Mouse (Mus musculus) monocyte, adult 2 months (primary cell): ENCODE results near the gene Med13.
A peak's percentile ranks its signal among the peaks of the same experiment; 100 is the strongest.
"Not testable (repeated sequence)": the region's sequence is repeated elsewhere in the genome, so short reads cannot be mapped to it uniquely, and the experiment has no call there.

Experiments used
- DNase-seq, 2 experiments: peaks; one replicate each; pipeline ENCODE4 v3.0.0; 2022; ENCODE audit warnings: low spot score in 2 of 2, low read depth in 1 of 2

Med13 gene

GRCm38 (mm10) chr11:86314992-86315391, 42.4 kb downstream of the Med13 start:
- not testable (repeated sequence) for DNase-seq

GRCm38 (mm10) chr11:86310280-86310679, 47.1 kb downstream of the Med13 start:
- no peak for DNase-seq

DNA sequence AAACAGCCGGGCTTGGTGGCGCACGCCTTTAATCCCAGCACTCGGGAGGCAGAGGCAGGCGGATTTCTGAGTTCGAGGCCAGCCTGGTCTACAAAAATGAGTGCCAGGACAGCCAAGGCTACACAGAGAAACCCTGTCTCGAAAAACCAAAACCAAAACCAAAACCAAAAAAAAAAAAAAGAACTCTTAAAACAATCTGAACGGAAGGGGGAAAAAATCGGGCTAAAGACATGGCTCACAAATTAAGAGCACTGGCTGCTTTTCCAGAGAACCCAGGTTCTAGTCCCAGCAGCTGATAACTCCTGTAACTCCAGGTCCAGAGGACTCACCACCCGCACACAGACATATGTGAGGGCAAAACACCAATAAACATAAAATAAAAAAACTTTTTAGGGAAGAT, 65.2 kb downstream of the Med13 start:
- not testable (repeated sequence) for DNase-seq

DNA sequence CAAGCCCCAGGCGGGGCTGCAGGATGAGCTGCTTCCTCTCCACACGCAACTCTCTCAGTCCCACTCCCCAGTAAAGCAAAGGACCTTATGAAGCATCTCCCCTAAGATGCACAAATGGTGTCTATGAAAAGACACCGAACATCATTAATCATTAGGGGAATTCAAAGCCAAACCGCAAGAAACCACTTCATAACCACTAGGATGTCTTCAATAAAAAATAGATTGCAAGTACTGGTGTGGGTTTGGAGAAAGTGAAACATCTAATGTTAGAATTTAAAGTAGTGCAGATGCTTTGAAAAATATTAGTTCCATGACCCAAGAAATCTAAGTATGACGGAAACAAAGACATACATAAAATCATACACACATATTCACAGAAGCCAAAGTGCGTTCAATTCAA, 65.7 kb downstream of the Med13 start:
- DNase-seq, result no peak

DNA sequence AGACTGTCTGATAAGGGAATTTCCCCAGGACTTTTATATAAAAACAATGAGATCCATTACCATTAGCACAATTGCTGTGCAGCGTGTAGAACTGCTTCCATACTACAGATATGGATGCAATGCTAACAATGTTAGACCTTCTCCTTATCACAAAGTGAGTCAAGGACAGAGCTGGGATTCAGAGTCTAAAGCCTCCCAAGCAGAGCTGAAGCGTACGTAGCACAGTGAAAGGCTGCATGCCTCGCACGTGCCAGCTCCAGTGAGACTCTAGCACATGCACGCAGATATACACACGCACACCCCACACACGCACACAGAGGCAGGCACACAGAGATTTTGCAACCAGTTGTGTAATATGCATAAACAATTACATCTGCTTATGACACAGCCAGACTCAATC, 71.7 kb downstream of the Med13 start:
- DNase-seq, result no peak

DNA sequence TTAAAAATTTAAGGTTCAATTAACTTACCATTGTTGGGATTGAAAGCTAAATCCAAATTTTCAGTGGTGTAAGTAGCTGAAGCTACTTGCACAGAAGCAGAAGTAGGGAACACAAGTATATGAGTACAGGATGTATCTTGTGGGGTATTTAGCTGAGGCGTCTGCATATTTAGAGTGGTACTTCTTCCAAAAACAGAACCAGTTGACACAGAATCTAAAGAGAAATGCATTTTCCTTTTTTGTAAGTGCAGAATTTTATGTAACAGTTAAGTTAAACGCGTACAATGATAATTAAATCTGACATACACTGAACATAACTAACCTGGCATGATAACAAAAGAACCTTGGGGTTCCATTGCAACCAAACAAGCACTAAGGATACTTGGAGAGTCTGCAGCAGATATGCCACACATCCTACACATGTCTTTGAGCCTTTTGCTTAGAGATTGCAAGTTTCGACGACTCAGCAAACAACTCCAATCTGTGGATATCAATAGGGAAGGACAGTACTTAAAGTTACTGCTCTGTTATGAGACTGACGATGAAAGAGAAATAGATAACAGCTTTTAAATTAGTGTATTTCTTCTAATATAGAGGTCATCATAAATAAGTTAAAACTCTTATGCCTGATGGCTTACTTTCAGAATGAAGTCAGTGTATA, 78.8 kb downstream of the Med13 start:
- no peak for DNase-seq

GRCm38 (mm10) chr11:86257460-86258076, 99.8 kb downstream of the Med13 start, which contains the start of gene Ints2:
Ints2 (minus strand) TSS chr11:86257575.
- DNase-seq, result peak; percentile 71 to 76

GRCm38 (mm10) chr11:86257054-86257453, 100.3 kb downstream of the Med13 start:
- no peak for DNase-seq

DNA sequence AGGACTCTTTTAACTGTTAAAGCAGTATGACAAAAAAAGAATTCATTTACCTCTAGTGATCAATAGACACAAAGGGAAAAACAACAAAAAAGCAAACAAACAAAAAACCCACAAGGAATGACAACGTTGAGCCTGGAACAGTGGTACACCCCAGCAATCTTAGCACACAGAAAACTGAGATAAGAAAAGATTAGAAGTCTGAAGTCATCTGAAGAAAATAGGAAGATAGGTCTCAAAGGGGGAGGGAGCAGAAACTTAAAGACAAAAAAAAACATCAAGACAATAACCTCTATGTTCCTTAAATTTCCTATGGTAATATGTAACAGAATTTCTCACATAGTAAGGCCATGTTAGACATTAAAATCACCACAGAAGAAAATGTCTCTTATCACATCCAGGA, 104.1 kb downstream of the Med13 start:
- DNase-seq, result no peak

DNA sequence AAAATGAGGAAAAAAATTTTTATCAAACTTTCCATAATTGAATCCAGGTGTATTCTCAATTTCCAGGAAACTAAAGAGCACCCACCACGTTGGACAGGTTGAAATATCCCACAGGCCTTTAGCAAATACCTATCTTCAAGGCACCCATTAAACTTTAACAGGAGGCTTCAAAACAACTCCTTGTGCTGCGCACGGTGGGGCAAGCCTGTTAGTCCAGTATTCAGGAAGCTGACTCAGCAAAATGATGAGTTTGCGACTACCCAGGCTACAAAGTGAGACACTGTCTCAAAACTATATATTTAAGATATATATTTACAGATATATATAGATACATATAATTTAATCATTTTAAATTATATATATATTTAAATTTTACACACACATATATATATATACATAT, 125.0 kb downstream of the Med13 start:
- no peak for DNase-seq

DNA sequence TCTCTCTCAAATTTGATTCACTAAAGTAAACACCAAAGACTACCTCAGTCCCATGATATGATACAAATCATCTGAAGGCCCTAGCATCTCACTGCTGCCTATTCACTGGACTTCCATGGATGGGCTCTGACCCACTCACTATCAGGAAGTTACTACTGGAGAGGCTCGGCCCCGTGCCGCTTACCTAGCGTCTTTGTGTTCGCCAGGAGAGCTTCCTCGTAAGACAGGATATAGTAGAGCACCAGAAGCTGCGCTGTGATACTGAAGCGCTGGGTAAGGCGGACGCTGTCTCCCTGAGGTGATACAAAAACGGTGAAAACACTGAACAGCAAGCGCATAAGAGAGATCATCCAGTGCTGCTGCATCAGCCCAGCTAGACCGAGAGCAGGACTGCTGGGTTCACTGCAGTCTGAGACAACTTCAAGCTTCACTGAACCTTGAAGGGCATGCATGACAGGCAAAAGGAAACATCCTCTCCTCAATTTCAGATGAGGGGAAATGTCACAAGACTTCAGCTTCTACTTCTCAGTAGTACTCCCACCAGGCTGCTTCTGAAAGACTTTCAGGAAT, 125.5 kb downstream of the Med13 start:
- no peak for DNase-seq

- no peak for DNase-seq
Observed at GRCm38 (mm10) chr11:86226646-86227180, 130.7 kb downstream of the Med13 start.

DNA sequence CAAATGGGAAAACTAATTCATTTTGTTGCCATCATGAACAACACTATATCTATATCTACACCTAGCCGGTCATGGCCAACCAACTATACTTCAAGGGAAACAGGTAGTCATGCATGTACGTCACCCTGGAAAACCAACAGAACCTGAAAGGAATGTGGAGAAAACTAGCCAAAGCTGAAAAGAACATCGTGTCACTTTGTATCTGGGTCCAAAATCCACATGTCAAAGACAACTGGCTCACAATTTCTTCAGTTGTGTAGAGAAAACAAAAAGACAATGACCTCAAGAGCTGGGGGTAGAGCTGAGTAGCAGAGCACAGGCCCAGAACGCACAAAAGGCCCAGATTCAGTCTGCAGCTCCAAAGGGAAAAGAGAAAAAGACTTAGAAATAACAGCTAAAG, 131.6 kb downstream of the Med13 start:
- no peak for DNase-seq
